Mouse (Mus musculus) layer of hippocampus, postnatal 25 days (tissue): Measurements from ENCODE around the gene Slc26a10. TPM values are rescaled to one million over a fixed set of nuclear protein-coding genes. Genes with fewer than 3 reads are reported as not detected.
"Not testable (repeated sequence)": the region's sequence is repeated elsewhere in the genome, so short reads cannot be mapped to it uniquely, and the experiment has no call there.

Experiments
- DNase-seq, 2 experiments: peaks; one replicate each; pipeline ENCODE4 v3.0.0; 2022; ENCODE audit warnings: mixed read lengths in 2 of 2, low spot score in 1 of 2; ENCODE audit errors: extremely low spot score in 1 of 2
- total RNA-seq, 2 experiments: library from RNA; stranded (reverse); gene quantifications; 2 replicates each; pipeline ENCODE4 v1.2.3; 2021

Slc26a10 gene
- total RNA-seq, 2 experiments from 2014 or later: 10.5 to 25.1 TPM

DNA sequence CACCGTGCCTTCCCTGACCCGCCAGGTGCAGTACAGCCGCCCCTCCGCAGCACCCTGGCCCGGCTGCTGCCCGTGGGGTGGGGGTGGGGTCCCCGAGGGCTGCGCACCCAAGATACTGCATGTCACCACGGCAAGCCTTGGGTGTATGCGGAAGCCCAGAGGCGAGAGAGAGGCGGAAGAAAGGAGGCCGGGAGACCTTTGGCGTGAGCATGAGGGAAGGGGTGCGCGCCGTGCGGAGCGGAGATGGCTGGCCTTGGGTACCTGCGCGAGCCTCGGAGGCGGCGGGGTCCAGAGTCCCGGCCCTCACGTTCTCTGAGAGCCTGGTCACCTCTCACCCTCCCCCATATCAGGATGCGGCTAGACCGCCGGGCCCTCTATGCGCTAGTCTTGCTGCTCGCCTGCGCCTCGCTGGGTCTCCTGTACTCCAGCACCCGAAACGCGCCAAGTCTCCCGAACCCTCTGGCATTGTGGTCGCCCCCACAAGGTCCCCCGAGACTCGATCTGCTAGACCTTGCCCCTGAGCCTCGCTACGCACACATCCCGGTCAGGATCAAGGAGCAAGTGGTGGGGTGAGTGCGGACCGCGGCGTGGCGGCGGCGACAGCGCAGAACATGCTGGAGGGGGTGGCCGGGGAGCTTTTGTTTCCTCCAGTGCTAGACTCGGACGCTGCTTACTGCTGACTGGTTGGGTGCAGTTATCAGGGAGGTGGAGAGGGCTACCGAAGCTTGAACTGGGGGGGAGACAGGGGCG lies 14.6 kb downstream of the Slc26a10 start:
- no peak for DNase-seq

DNA sequence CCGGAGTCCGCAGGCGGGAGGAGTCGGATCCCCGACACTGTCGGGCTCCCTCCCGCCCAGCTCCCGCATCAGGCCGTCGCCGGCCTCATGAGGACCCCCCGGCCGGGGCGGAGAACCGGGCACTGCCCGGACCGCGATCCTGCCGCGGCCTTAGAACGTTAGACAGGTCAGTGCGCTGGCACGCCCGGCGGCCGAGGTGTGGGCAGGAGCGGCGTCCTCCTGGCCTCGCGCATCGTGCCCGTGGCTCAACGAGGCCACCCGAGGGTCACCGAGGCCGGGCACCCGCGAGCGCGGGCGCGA lies 15.1 kb downstream of the Slc26a10 start:
- no peak for DNase-seq

DNA sequence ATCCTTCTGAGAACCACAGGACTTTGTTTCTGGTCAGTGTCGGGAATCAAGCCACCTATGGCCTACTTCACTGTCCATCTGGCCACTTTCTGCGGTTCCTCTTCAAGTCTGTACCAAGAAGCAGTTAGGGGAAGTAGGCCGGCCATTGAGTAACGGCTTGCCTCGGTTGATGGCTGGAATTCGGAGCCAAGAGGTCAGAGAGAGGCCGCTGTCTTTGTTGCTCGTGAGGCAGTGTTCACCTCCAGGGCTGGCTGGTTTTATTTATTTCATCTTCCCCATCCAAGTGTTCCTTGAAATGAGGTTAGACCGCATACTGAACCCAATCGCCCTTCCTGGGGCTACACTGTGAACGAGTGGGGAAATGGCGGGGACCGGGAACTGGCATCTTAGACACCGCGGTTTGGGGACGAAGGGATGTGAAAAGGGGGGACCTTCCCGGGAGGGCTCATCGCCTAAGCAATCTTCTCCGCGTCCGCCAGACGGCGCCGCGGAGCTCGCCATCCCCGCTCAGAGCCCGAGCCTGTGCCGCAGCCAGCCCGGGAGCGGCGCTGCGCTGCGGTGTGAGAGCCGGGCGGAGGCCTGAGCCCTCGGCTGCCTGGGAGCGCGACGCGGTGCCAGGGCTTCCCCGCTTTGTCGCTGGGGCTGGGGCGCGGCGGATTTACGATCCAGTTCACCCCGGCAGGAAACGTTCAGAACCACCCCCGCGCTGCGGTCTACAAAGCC lies 15.7 kb downstream of the Slc26a10 start, which contains the start of gene B4galnt1:
B4galnt1 (plus strand) TSS at position 595 of the 723 bp plus-strand sequence.
- DNase-seq: peak; percentile 70 to 75

DNA sequence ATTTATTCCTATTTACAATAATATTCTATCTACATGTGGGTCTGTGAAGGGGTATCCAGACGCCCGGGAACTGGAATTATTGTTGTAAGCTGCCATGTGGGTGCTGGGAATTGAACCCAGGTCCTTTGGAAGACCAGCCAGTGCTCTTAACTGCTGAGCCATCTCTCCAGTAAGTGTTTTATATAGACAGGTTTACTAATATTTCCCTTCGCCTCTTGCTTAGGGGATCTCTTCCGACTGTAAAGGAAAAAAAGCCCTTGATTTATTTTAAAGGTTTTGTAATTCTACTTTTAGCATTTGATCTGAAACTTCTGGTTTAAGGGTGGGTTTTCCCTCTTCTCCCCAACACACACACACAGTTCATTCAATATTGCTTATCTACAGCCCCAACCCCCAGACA lies 16.3 kb downstream of the Slc26a10 start:
- DNase-seq: no peak

- not testable (repeated sequence) for DNase-seq
Observed at GRCm38 (mm10) chr10:127162771-127163261, 17.6 kb downstream of the Slc26a10 start.

DNA sequence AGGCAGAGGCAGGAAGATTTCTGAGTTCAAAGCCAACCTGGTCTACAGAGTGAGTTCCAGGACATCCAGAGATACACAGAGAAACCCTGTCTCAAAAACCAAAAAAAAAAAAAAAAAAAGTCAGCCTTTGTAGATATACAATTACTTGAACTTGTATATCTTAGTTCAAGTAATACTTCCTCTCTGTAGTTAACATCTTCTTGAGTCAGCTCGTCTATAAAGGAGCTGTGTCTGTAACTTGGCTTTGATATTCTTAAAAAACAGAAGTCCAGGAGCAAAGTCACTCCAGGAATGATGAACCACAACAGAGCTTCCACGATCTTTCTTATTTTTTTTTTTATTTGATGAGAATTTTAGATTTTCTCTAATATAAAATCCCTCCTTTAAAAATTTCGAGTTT lies 19.7 kb downstream of the Slc26a10 start:
- DNase-seq: no peak

GRCm38 (mm10) chr10:127160081-127160480 lies 20.4 kb downstream of the Slc26a10 start:
- no peak for DNase-seq

DNA sequence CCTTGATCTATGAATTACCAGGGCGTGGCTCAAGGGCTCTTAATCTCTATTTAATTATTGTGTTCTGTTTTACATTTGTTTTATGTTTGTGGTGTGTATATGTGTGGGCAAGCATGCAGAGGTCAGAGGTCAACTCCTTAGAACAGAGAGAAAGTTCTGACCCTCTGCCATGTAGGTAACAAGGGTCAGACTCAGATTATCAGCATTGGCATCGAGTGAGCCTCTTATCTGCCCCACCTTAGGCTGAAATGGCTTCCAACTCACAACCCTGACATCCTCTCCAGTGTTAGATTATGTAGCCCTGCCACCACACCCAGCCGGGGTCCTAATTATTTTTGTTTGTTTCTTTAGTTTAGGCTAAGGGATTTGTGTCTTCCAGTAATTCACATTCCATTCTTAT lies 22.0 kb downstream of the Slc26a10 start:
- DNase-seq: no peak

DNA sequence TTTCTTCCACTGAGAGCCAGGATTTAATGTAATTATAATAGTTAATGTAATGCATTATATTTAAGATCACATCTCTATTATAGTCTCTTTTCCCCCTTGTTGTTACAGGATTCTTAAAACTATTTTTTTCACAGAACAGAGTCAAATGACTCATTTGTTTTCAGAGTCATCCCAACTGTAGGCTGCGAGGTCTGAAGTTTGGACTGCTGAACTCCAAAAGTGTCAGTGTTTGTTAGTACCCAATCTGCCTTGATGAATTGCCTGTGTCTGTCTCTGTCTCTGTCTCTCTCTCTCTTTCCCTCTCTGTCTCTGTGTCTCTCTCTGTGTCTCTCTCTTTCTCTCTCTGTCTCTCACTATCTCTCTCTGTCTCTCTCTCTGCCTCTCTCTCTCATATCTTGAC lies 23.9 kb downstream of the Slc26a10 start:
- no peak for DNase-seq

GRCm38 (mm10) chr10:127156089-127156488 lies 24.4 kb downstream of the Slc26a10 start:
- DNase-seq: no peak

DNA sequence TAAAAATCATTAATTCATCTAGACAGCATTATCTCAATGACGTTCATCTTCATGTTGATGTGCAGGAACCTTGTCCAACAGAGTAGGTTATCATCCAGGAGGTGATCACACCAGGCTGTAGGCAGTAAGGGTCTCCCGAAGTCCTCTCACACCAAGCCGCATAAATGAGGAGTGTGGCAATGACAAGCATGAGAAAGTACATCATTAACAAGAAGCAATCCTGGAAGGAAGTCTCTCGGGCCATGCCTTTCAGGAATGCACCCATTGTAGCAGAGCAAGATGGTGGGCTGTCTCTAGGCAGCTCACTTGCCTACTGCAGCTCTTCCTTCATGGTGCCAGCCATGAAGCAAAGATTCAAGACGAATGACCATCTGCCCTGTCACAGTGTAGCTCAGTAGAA lies 25.8 kb downstream of the Slc26a10 start:
- no peak for DNase-seq

- DNase-seq: no peak
Observed at GRCm38 (mm10) chr10:127154241-127154640, 26.2 kb downstream of the Slc26a10 start.

- DNase-seq: no peak
Observed at GRCm38 (mm10) chr10:127153323-127153722, 27.1 kb downstream of the Slc26a10 start.

GRCm38 (mm10) chr10:127152556-127152955 lies 27.9 kb downstream of the Slc26a10 start:
- not testable (repeated sequence) for DNase-seq

GRCm38 (mm10) chr10:127151233-127151632 lies 29.2 kb downstream of the Slc26a10 start:
- DNase-seq: not testable (repeated sequence)

DNA sequence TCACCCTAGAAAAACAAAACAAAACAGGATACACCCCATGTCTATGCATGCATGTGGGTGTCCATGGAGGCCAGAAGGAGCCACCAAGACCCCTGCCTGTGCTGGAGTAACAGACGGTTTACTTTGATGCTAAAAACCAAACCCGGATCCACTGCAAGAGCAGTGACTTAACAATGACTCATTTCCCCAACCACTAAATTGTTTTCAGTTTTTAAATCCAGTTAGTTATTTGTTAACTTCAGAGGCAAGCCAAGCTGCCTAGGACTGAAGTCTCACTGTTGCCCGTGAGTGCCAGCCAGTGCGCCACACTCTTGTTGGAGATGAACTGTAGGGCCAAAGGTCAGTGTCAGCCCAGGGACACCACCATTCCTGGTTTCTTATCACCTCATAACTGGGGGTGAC lies 30.0 kb downstream of the Slc26a10 start:
- no peak for DNase-seq

DNA sequence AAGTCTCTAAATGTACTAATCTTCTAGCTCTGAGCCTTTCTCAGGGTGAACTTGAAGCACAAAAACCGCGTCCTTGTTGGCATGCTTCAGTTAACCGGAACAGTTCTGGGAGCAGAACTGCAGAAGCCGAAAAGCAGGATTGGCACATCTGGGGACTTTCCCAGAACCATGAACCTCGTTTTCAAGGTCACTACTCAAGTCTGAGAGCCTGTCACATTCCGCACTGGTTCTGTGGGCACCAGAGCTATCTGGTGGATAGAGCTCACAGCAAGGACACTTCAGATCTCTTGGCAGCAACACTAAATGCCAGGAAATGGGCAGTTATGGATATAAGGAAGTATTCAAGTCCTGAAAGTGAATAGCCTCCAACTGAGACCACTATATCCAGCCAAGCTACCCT lies 33.3 kb downstream of the Slc26a10 start:
- no peak for DNase-seq

DNA sequence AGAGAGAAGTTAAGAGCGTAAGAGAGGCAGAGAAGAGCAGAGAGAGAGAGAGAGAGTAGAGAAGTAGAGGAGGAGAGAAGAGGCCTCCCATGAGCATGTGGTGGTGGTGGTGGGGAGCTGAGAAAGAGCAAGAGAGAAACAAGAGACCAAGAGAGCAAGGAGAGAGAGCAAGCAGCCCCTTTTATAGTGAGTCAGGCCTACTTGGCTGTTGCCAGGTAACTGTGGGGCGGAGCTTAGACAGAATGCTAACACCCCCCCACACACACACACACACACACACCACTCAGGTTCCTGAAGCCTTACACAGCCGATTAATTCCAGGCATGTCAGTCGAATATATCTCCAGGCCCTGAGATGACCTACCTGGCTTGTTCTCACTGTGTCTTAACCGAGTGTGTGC lies 35.1 kb downstream of the Slc26a10 start:
- no peak for DNase-seq

DNA sequence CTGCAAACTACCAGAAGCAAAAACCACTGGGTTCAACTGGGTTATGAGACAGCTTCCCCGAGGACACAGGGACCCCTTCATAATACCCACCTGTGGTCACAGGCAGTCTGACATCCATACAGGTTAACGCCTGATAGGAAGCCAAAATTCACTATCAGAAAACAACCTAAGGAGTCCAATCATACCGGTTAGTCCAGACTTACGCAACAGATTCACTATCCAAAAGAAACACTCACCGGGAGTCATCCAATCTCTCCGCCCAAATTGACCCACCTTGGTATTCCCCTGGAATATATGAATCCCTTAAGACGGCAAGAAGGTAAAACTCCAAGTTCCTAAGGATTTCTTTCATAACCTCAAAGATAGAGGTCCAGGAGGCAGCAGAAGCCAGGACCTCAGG lies 35.9 kb downstream of the Slc26a10 start:
- no peak for DNase-seq

- DNase-seq: no peak
Observed at GRCm38 (mm10) chr10:127143228-127143627, 37.2 kb downstream of the Slc26a10 start.

DNA sequence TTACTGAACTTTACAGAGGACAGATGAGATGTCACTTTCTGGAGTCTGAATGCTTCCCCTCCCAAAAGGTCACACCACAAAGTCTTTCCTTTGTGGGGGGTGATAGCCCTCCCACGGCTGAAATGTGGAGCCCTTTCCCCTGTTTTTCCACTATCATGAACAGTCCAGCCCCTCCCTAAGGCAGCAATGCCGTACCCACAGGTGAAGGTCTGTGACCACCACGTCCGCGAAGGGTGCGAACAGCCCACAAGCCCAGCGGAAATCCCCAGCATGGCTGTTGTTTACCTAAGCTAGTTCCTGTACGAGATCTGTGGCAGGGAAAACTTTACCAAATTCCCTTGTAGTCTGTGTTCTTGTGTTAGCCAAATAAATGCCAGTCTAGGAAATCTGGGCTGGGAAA lies 38.9 kb downstream of the Slc26a10 start:
- no peak for DNase-seq

DNA sequence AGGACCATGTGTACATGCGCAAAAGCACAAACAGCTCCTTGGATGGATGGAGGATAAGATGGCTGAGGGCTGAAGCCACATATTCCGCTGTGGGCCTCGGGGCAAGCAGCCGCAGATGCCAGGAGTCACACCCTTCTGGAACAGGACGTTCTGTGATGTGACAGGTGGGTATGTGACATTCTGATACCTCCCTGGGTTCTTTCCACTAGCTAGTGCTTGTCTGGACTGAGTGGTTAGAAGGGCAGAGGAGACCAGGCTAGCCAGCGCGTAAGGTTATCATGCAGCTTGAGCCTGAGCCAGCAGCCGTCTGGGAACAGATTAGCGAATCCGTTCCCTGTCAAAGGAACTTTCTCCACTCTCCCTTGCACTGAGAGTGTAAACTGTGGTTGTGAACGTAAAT lies 39.5 kb downstream of the Slc26a10 start:
- DNase-seq: no peak
